ENCODE assay signal across 8 mouse cellular contexts in genomic region chr13:90088962-90089824, GRCm38 (mm10). TPM values are rescaled to one million over a fixed set of nuclear protein-coding genes. Genes with fewer than 3 reads are reported as not detected.
DNase-seq lines count a peak whose midpoint lies in the region; ATAC-seq and TF ChIP-seq lines count a peak whose summit lies in the region.

Gene Tmem167, plus strand, starts transcription at chr13:90089123.
Gene Xrcc4, minus strand, starts transcription at chr13:90089608.

- H3K36me3 ChIP-seq in C2C12 (ENCODE audit: control insufficient read depth, insufficient read depth) (peaks cover 10% of the 10 kb centered on the region), myocyte (ENCODE audit: control insufficient read depth, insufficient read depth) (no peaks in the 10 kb centered on the region)
- peaks cover 4% of the 10 kb centered on the region; the same call in 1 of the 2 replicates for H3K36me3 ChIP-seq in erythroblast, embryonic 14.5 days (ENCODE audit: control insufficient read depth)
- H3K36me3 ChIP-seq in heart, embryonic 11.5 days (ENCODE audit: control insufficient read depth, insufficient read depth, low read length), result no peaks in the 10 kb centered on the region; the same call in 1 of the 2 replicates
- no peaks in the 10 kb centered on the region; the same call in 1 of the 2 replicates for H3K36me3 ChIP-seq in kidney, embryonic 16.5 days (ENCODE audit: insufficient read depth, low read length)
- no peaks in the 10 kb centered on the region for H3K36me3 ChIP-seq in liver, adult 2 months (ENCODE audit: control insufficient read depth, insufficient read depth, low read length)
- H3K36me3 ChIP-seq in splenic B cell, adult 2 months (ENCODE audit: control insufficient read depth, insufficient read depth, low read length, poor library complexity, severe bottlenecking), result no peaks in the 10 kb centered on the region

- H3K4me3 ChIP-seq in C2C12 (ENCODE audit: insufficient read depth, poor library complexity, severe bottlenecking), result peak within 1 kb of the TSS; percentile 85
- peak within 1 kb of the TSS; percentile 95 for H3K4me3 ChIP-seq in erythroblast, embryonic 14.5 days (replicated peaks)
- peak within 1 kb of the TSS; percentile 90 for H3K4me3 ChIP-seq in heart, embryonic 11.5 days (ENCODE audit: low read depth, low read length)
- peak within 1 kb of the TSS; percentile 95 for H3K4me3 ChIP-seq in kidney, embryonic 16.5 days (ENCODE audit: low read length)
- H3K4me3 ChIP-seq in liver, adult 2 months (ENCODE audit: insufficient read depth, low read depth, low read length), result peak within 1 kb of the TSS; percentile 96
- peak within 1 kb of the TSS; percentile 69 for H3K4me3 ChIP-seq in myocyte

- TF ChIP-seq POLR2A in brain, embryonic 14.5 days (IDR thresholded peaks at IDR 0.05; ENCODE audit: borderline replicate concordance, extremely low read depth, insufficient read depth, insufficient read length, poor library complexity, severe bottlenecking), result peak; percentile 53; the same call in 1 of the 2 replicates
- TF ChIP-seq POLR2A in liver, adult 2 months (IDR thresholded peaks at IDR 0.05; ENCODE audit: extremely low read depth, insufficient read depth, low read length), result 0 out of 2 replicates have a peak, but pooled peaks have one; percentile 44
- TF ChIP-seq POLR2A in myocyte (IDR thresholded peaks at IDR 0.05; ENCODE audit: insufficient read length, low read depth), result peak; percentile 74

- no peak for TF ChIP-seq CTCF in C2C12 (IDR thresholded peaks at IDR 0.05; ENCODE audit: control insufficient read depth, insufficient read depth, insufficient read length)
- TF ChIP-seq CTCF in brain, embryonic 14.5 days (IDR thresholded peaks at IDR 0.05; ENCODE audit: borderline replicate concordance, extremely low read depth, insufficient read depth, insufficient read length), result no peak
- TF ChIP-seq CTCF in liver, adult 2 months (IDR thresholded peaks at IDR 0.05; ENCODE audit: low read depth, low read length), result no peak

- peak within 1 kb of the TSS; percentile 79 for H3K4me2 ChIP-seq in heart, embryonic 11.5 days
- H3K4me2 ChIP-seq in kidney, embryonic 16.5 days (replicated peaks; ENCODE audit: low read depth, low read length), result peak within 1 kb of the TSS; percentile 89
- peak within 1 kb of the TSS; percentile 74 for H3K4me2 ChIP-seq in myocyte (ENCODE audit: low read depth)

- peak within 1 kb of the TSS; percentile 88 for H3K27ac ChIP-seq in heart, embryonic 11.5 days (ENCODE audit: low read depth, low read length)
- peak within 1 kb of the TSS; percentile 88 for H3K27ac ChIP-seq in kidney, embryonic 16.5 days (ENCODE audit: low read length)
- peak within 1 kb of the TSS; percentile 78 for H3K27ac ChIP-seq in liver, adult 2 months (replicated peaks; ENCODE audit: insufficient read depth, low read depth, low read length)

- peaks cover 44% of the 10 kb centered on the region for H3K79me3 ChIP-seq in C2C12 (ENCODE audit: low read depth)

- H3K79me2 ChIP-seq in C2C12 (ENCODE audit: control insufficient read depth, insufficient read depth) (peaks cover 46% of the 10 kb centered on the region), myocyte (ENCODE audit: control insufficient read depth, insufficient read depth) (peaks cover 56% of the 10 kb centered on the region)
- peaks cover 12% of the 10 kb centered on the region; the same call in 1 of the 2 replicates for H3K79me2 ChIP-seq in liver, adult 2 months (ENCODE audit: control insufficient read depth, insufficient read depth, low read length)

- peak within 1 kb of the TSS; percentile 94 for H3K9ac ChIP-seq in heart, embryonic 11.5 days (ENCODE audit: low read depth, low read length)
- H3K9ac ChIP-seq in kidney, embryonic 16.5 days (replicated peaks; ENCODE audit: low read length), result peak within 1 kb of the TSS; percentile 88
- peak within 1 kb of the TSS; percentile 84 for H3K9ac ChIP-seq in liver, adult 2 months (ENCODE audit: low read depth, low read length)

- no peaks in the 10 kb centered on the region for H3K9me3 ChIP-seq in erythroblast, embryonic 14.5 days (ENCODE audit: control insufficient read depth, low read length)
- H3K9me3 ChIP-seq in heart, embryonic 11.5 days (replicated peaks; ENCODE audit: control insufficient read depth, low read length), result no peaks in the 10 kb centered on the region
- no peaks in the 10 kb centered on the region for H3K9me3 ChIP-seq in kidney, embryonic 16.5 days (ENCODE audit: low read length)

- H3K4me1 ChIP-seq in erythroblast, embryonic 14.5 days (ENCODE audit: control insufficient read depth), result peaks cover 18% of the 10 kb centered on the region
- peaks cover 3% of the 10 kb centered on the region; the same call in 1 of the 2 replicates for H3K4me1 ChIP-seq in heart, embryonic 11.5 days (ENCODE audit: control insufficient read depth, insufficient read depth, low read length)
- peaks cover 2% of the 10 kb centered on the region; the same call in 1 of the 2 replicates for H3K4me1 ChIP-seq in kidney, embryonic 16.5 days (ENCODE audit: insufficient read depth, low read length)
- H3K4me1 ChIP-seq in liver, adult 2 months (ENCODE audit: control insufficient read depth, insufficient read depth, low read length), result peaks cover 2% of the 10 kb centered on the region; the same call in 1 of the 2 replicates

- H3ac ChIP-seq in C2C12 (ENCODE audit: control insufficient read depth, insufficient read length, low read depth) (peak within 1 kb of the TSS; percentile 71), myocyte (ENCODE audit: control insufficient read depth, insufficient read length) (peak within 1 kb of the TSS; percentile 6)

- 3% methylated on average over 41 of the region's 41 CpGs for WGBS in heart, embryonic 11.5 days (ENCODE audit: insufficient replicate concordance)
- WGBS in kidney, embryonic 16.5 days, result 3% methylated on average over 41 of the region's 41 CpGs
- WGBS in liver, adult 2 months, result 2% methylated on average over 41 of the region's 41 CpGs

- H3K27me3 ChIP-seq in C2C12 (ENCODE audit: control insufficient read depth, insufficient read depth, insufficient read length) (no peaks in the 10 kb centered on the region), myocyte (ENCODE audit: control insufficient read depth, insufficient read depth, insufficient read length) (no peaks in the 10 kb centered on the region)
- no peaks in the 10 kb centered on the region for H3K27me3 ChIP-seq in erythroblast, embryonic 14.5 days (ENCODE audit: control insufficient read depth)
- H3K27me3 ChIP-seq in heart, embryonic 11.5 days (ENCODE audit: control insufficient read depth, insufficient read depth, low read length), result no peaks in the 10 kb centered on the region
- no peaks in the 10 kb centered on the region for H3K27me3 ChIP-seq in kidney, embryonic 16.5 days (ENCODE audit: insufficient read depth, low read length)
- no peaks in the 10 kb centered on the region for H3K27me3 ChIP-seq in liver, adult 2 months (ENCODE audit: control insufficient read depth, insufficient read depth, low read length)
- H3K27me3 ChIP-seq in splenic B cell, adult 2 months (ENCODE audit: control insufficient read depth, insufficient read depth, low read length, poor library complexity, severe bottlenecking), result no peaks in the 10 kb centered on the region

- peak; percentile 99 for DNase-seq in brain, embryonic 14.5 days (ENCODE audit: low read depth)
- peak; percentile 97 for DNase-seq in liver, adult 2 months (ENCODE audit: extremely low read depth, low read depth, low spot score)
- DNase-seq in splenic B cell, adult 2 months (ENCODE audit: low read depth, low spot score), result peak; percentile 96

- peak; percentile 100 for ATAC-seq in heart, embryonic 11.5 days (replicated peaks; ENCODE audit: insufficient number of reproducible peaks, low FRiP score, low TSS enrichment)
- peak; percentile 100 for ATAC-seq in kidney, embryonic 16.5 days (ENCODE audit: low FRiP score, low TSS enrichment)

TF ChIP-seq in C2C12, 6 proteins besides CTCF, POLR2A, EP300 and RAD21:
- TF ChIP-seq USF1 (IDR thresholded peaks at IDR 0.05; ENCODE audit: low read depth), result no peak

TF ChIP-seq in myocyte, 11 proteins besides CTCF, POLR2A, EP300 and RAD21:
- TF ChIP-seq MYOG (IDR thresholded peaks at IDR 0.05; ENCODE audit: control insufficient read depth in 1 of 3, insufficient read depth in 1 of 3, insufficient read length in 2 of 3, low read depth in 2 of 3) (no peak), MAX (IDR thresholded peaks at IDR 0.05; ENCODE audit: low read depth) (no peak), TCF3 (IDR thresholded peaks at IDR 0.05; ENCODE audit: insufficient read length, low read depth) (no peak), SRF (IDR thresholded peaks at IDR 0.05; ENCODE audit: control insufficient read depth, insufficient read length, low read depth) (no peak), USF1 (IDR thresholded peaks at IDR 0.05; ENCODE audit: low read depth) (peak; percentile 35), MYOD1 (IDR thresholded peaks at IDR 0.05; ENCODE audit: control insufficient read depth in 1 of 3, insufficient read length in 2 of 3, low read depth in 2 of 3) (no peak), REST (IDR thresholded peaks at IDR 0.05; ENCODE audit: insufficient read depth, insufficient read length) (no peak), POLR2AphosphoS2 (IDR thresholded peaks at IDR 0.05; ENCODE audit: insufficient read length, low read depth) (peak; percentile 63), TCF12 (IDR thresholded peaks at IDR 0.05; ENCODE audit: insufficient read depth, poor library complexity, severe bottlenecking) (no peak), E2F4 (IDR thresholded peaks at IDR 0.05; ENCODE audit: insufficient read depth) (peak; percentile 63)

RNA-seq across cellular contexts. Expression of gene Tmem167, which starts in this region (rescaled TPM):
- 10.0 TPM for polyA plus RNA-seq in C2C12 (2012; fragmentation: generic; extraction: Trizol)
- 17.6 and 18.6 TPM in 2 replicates for polyA plus RNA-seq in brain, embryonic 14.5 days (2012; rRNA removed)
- 0.07 and 0.11 TPM in 2 replicates for polyA plus RNA-seq in erythroblast, embryonic 14.5 days (2012)
- polyA plus RNA-seq in heart, embryonic 11.5 days (2014; fragmentation: Nextera tagmentation; extraction: Ambion mirVana), result 50.0 and 53.4 TPM in 2 replicates
- 60.9 and 64.7 TPM in 2 replicates for polyA plus RNA-seq in kidney, embryonic 16.5 days (2015; fragmentation: Nextera tagmentation; extraction: Ambion mirVana)
- total RNA-seq in liver, adult 2 months (2014; rRNA removed), result 11.9 and 13.0 TPM in 2 replicates
- polyA plus RNA-seq in liver, adult 2 months (2012; rRNA removed), result 3.3 and 3.6 TPM in 2 replicates
- 8.1 TPM for polyA plus RNA-seq in myocyte (2012; fragmentation: generic; extraction: Trizol)

RNA-seq across cellular contexts. Expression of gene Xrcc4, which starts in this region (rescaled TPM):
- polyA plus RNA-seq in C2C12 (2012; fragmentation: generic; extraction: Trizol) (6.0 TPM), myocyte (2012; fragmentation: generic; extraction: Trizol) (7.6 TPM)
- polyA plus RNA-seq in brain, embryonic 14.5 days (2012; rRNA removed), result 5.9 and 6.1 TPM in 2 replicates
- polyA plus RNA-seq in erythroblast, embryonic 14.5 days (2012), result 0.06 and 0.18 TPM in 2 replicates
- polyA plus RNA-seq in heart, embryonic 11.5 days (2014; fragmentation: Nextera tagmentation; extraction: Ambion mirVana), result 18.5 and 20.0 TPM in 2 replicates
- polyA plus RNA-seq in kidney, embryonic 16.5 days (2015; fragmentation: Nextera tagmentation; extraction: Ambion mirVana), result 14.7 and 15.1 TPM in 2 replicates
- total RNA-seq in liver, adult 2 months (2014; rRNA removed), result 10.8 and 13.6 TPM in 2 replicates
- polyA plus RNA-seq in liver, adult 2 months (2012; rRNA removed), result 0.22 and 0.56 TPM in 2 replicates

Comparison
In these comparisons a context has a peak if more than half of its experiments do, and no peak if none do; other contexts are left out.
1. Peak in every context shown above with its lines: DNase-seq, ATAC-seq, H3K4me3 ChIP-seq and H3K27ac ChIP-seq.